Mouse (Mus musculus) Patski (cell line): ENCODE results near the gene Rilpl1. TPM values are rescaled to one million over a fixed set of nuclear protein-coding genes. Genes with fewer than 3 reads are reported as not detected.
"Not testable (repeated sequence)": the region's sequence is repeated elsewhere in the genome, so short reads cannot be mapped to it uniquely, and the experiment has no call there.

Experiments
- ATAC-seq: fragments of 100-300 bp; one replicate; pipeline ENCODE4 v1.8.0; 2021
- CTCF ChIA-PET: fragments of 350-600 bp; sonication (Branson Sonifier 250); formaldehyde crosslinking; loops from one replicate; lab custom pipeline; 2022; ENCODE audit warnings: inconsistent platforms; lab: Charles Lee
- POLR2A ChIA-PET: fragments of 350-600 bp; sonication (Branson Sonifier 250); formaldehyde crosslinking; loops from one replicate; lab custom pipeline; 2022; ENCODE audit warnings: antibody characterized with exemption, inconsistent platforms; lab: Charles Lee
- DNase-seq: peaks from one replicate; pipeline ENCODE4 v3.0.0-alpha.2; 2011; ENCODE audit warnings: low read depth, low spot score
- H3K27me3 ChIP-seq: fragments of 371-371 bp; one replicate; pipeline ENCODE4 v1.5.1; 2021
- CTCF ChIP-seq: fragments of 100-300 bp; IDR thresholded peaks from one replicate; pipeline ENCODE4 v1.5.1; 2021
- in situ Hi-C: fragments of 300-500 bp; cut with MboI; formaldehyde crosslinking; loops from 3 replicates; pipeline ENCODE4 v1.11.1; 2018; ENCODE audit warnings: low pct_unique_long_range_greater_than_20kb, mixed read lengths
- polyA plus RNA-seq: library from polyadenylated mRNA; unstranded; gene quantifications from one replicate; pipeline ENCODE4 v1.2.3, GENCODE M21; 2021

Rilpl1 gene
- polyA plus RNA-seq, 1 experiment from 2014 or later = 98.2 TPM

DNA sequence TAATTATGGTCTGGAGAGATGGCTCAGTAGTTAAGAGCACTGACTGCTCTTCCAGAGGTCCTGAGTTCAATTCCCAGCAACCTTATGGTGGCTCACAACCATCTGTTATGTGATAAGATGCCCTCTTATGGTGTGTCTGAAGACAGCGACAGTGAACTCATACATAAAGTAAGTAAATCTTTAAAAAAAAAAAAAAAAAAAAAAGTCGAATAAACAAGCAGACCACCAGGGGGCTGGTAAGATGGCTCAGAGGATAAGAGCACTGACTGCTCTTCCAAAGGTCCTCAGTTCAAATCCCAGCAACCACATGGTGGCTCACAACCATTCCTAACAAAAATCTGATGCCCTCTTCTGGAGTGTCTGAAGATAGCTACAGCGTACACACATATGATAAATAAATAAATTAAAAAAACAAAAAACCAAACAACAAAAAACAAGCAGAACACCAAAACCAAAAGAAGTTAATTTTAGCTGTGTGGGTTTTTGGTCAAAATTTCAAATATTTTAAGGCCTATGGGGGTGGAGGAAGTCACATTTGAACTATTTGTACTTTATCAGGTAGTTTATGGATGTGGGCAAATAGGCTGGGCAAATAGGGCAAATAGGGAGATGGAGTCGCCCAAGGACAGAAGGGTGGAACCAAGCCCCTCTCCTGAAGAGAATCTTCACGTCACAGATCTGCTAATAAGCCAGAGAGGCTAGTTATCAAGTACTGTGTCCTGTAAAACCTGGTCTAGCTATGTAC lies 20.3 kb upstream of the Rilpl1 start:
- in situ Hi-C loops, DNase-seq, H3K27me3 ChIP-seq, ATAC-seq: not testable (repeated sequence)
- peak; percentile 46 for TF ChIP-seq CTCF
- CTCF ChIA-PET = interaction anchor here (0.8 to 5.7 kb wide), 6 partner anchors 10 to 117 kb away, joined by 3 to 30 read pairs (median 4); no protein-coding TSS in a partner anchor
- POLR2A ChIA-PET = interaction anchor here (0.6 to 2.0 kb wide), 4 partner anchors 9 to 121 kb away, joined by 3 to 6 read pairs (median 4); no protein-coding TSS in a partner anchor

DNA sequence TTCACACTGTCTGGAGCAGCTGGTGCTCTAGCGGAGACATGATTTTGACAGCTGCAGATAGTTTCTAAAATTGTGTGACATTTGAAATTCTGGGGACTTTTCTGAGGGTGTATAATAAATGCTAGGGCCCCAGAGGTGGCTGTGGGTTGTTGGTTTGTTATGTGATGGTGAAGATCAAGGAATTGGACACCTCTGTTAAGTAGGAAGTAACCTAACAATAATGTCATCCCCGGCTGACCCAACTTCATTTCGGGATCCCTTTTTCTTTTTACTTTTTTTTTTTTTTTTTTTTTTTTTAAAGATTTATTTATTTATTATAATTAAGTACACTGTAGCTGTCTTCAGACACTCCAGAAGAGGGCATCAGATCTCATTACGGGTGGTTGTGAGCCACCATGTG lies 19.5 kb upstream of the Rilpl1 start:
- POLR2A ChIA-PET = interaction anchor here (2.0 kb wide), 1 partner anchor 120 kb away, joined by 6 read pairs; no protein-coding TSS in a partner anchor
- H3K27me3 ChIP-seq, CTCF ChIA-PET, in situ Hi-C loops, ATAC-seq, DNase-seq: not testable (repeated sequence)

DNA sequence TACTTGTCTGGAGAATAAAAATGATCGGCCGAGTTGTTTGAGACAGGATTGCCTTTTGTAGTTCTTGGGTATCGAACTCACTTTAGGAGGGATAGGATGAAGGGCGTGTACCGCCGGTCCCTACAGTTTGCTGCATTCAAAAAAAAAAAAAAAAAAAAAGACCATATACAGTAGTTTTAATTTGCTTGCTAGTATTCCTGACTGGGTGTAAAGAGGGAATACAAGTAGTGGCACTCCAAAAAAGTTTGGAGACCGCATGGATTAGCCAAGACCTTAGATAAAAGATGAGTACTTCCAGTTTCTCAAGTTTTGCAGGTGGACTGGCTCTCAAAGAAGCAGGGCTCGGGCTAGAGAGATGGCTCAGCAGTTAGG lies 10.4 kb upstream of the Rilpl1 start:
- no peaks in the 10 kb centered on the region for H3K27me3 ChIP-seq
- POLR2A ChIA-PET = interaction anchor here (0.7 to 1.0 kb wide), 6 partner anchors 11 to 1568 kb away, joined by 3 to 6 read pairs (median 4); partner anchors contain the start of gene Ddx55
- ATAC-seq (no peak), DNase-seq (no peak)
- in situ Hi-C loops = no loop called here
- CTCF ChIA-PET = interaction anchor here (0.7 kb wide), 1 partner anchor 36 kb away, joined by 4 read pairs; no protein-coding TSS in a partner anchor
- TF ChIP-seq CTCF = no peak

DNA sequence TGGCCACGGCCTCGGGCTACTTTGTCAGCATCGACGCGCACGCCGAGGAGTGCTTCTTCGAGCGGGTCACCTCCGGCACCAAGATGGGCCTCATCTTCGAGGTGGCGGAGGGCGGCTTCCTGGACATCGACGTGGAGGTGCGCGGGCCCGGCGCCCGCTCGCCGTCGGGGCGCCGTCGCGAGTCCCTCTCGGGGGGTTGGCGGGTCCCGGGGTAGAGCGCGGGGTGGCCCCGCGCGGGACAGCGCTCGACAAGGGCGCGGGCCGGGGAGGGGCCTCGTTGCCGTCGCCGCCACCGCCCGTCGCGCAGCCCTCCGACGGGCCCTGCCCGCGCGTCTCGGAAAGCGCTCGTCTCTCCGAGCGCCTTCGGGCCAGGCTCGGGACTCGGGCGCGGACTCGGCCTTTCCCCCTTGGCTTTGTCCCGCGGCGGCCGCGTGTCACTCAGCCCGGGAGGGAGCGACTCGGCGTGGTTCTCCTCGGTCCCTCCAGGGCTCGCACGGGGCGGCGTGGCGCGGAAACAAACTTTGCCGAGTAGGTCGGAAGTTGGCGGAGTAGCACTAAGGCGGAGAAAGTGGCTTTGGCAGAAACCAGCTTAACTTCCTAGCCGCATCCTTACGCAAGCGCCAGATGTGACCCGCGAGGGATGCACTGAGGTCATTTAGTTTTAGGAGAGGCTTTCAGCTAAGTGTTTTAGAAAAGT lies 9.9 kb upstream of the Rilpl1 start:
- TF ChIP-seq CTCF = no peak
- DNase-seq (no peak), ATAC-seq (peak; percentile 52)
- in situ Hi-C loops = no loop called here
- no peaks in the 10 kb centered on the region for H3K27me3 ChIP-seq
- ChIA-PET CTCF (interaction anchor here (0.7 kb wide), 1 partner anchor 35 kb away, joined by 4 read pairs; no protein-coding TSS in a partner anchor), POLR2A (interaction anchor here (0.7 to 0.9 kb wide), 5 partner anchors 14 to 1567 kb away, joined by 3 to 6 read pairs (median 4); no protein-coding TSS in a partner anchor)

DNA sequence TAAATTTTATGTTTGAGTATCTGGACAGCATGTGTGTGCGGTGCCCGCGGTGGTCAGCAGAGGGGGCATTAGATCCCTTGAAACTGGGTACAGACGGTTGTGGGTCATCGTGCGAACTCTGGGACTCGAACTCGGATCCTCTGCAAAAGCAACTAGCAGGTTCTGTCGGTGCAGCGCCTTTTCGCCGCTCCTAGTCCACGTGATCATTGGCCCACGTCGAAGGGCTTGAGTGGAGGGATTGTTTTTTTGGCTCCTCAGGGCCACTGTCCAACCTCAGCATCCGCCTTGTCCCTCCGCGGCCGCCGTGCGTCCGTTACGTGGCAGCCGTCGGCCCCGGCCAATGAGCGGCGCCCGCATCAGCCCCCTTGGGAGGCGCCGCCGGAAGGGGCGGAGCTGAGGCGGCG lies 9.2 kb upstream of the Rilpl1 start, which contains the start of gene Tmed2:
TSS of gene Tmed2 (plus strand) at position 313 of the 404 bp plus-strand sequence.
- H3K27me3 ChIP-seq = no peaks in the 10 kb centered on the region
- TF ChIP-seq CTCF = peak; percentile 50
- POLR2A ChIA-PET = no interaction called here
- peak; percentile 72 for DNase-seq
- peak; percentile 91 for ATAC-seq
- CTCF ChIA-PET = interaction anchor here (1.0 kb wide), 1 partner anchor 108 kb away, joined by 3 read pairs; no protein-coding TSS in a partner anchor
- in situ Hi-C loops = no loop called here

DNA sequence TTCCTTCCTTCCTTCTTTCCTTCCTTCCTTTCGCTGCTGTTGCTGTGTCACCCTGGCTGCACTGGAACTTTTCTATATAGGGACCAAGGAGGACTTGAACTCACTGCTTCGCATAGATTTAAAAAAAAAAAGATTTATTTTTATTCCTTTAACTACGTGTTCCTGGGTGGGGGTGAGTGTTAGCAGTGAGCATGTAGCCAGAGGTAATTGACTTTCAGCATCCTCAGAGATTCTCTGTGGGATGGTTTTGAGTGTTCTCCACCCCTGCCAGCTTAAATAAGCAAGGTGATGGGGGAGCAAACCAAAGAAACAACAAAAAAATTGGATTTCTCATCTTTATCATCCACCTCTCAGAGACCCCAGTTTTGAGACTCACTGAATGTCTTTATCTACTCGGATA lies 8.7 kb upstream of the Rilpl1 start:
- CTCF ChIA-PET = interaction anchor here (1.0 to 1.7 kb wide), 3 partner anchors 12 to 108 kb away, joined by 3 to 31 read pairs (median 4); partner anchors contain the start of gene Kmt5a
- DNase-seq (no peak), ATAC-seq (no peak)
- POLR2A ChIA-PET = interaction anchor here (0.9 kb wide), 1 partner anchor 9 kb away, joined by 4 read pairs; the partner anchor contains the start of gene Rilpl1
- in situ Hi-C loops = no loop called here
- no peak for TF ChIP-seq CTCF
- no peaks in the 10 kb centered on the region for H3K27me3 ChIP-seq

DNA sequence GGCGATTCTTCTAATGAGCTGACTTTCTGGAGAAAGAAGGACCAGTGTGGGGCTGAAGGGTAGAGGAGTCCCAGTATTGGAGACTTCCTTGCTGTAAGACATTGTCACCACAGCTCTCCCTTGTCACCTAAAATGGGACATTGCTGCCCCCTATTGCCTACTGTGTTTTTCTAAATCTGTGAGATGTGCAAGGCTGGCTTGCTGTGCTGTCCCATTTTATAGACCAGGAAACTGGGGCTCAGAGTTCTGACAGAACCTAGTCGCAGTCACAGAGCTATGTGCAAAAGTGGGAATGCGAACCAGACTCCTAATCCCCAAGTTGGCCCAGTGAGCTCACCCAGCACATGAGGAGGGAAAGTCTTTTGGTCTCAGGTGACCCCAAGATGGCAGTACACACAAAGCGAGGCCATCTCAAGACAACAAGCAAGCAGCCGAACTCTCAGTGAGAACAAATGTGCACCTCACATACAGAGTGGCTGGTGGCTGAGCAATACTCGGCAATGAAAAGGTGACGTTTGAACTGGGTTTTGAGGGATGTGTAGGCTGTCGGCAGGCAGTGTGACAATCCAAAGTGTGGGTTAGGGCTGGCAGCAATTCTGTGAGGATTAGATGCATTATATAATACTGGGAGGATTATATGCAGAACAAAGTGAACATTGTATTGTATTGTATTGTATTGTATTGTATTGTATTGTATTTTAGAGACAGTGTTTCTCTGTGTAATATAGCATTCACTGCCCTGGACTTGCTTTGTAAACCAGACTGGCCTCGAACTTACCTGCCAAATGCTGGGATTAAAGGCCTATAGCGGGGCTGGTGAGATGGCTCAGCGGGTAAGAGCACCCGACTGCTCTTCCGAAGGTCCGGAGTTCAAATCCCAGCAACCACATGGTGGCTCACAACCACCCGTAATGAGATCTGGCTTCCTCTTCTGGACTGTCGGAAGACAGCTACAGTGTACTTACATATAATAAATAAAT lies 7.9 kb upstream of the Rilpl1 start:
- no peaks in the 10 kb centered on the region for H3K27me3 ChIP-seq
- no peak for TF ChIP-seq CTCF
- POLR2A ChIA-PET = interaction anchor here (0.6 to 1.3 kb wide), 6 partner anchors 8 to 107 kb away, joined by 3 to 4 read pairs (median 3); partner anchors contain the start of gene Rilpl1
- CTCF ChIA-PET = interaction anchor here (0.6 to 2.2 kb wide), 28 partner anchors 8 to 146 kb away, joined by 3 to 31 read pairs (median 4); partner anchors contain the start of genes Ddx55, Kmt5a, Rilpl2 and Sbno1
- in situ Hi-C loops = no loop called here
- no peak for DNase-seq
- ATAC-seq = no peak

DNA sequence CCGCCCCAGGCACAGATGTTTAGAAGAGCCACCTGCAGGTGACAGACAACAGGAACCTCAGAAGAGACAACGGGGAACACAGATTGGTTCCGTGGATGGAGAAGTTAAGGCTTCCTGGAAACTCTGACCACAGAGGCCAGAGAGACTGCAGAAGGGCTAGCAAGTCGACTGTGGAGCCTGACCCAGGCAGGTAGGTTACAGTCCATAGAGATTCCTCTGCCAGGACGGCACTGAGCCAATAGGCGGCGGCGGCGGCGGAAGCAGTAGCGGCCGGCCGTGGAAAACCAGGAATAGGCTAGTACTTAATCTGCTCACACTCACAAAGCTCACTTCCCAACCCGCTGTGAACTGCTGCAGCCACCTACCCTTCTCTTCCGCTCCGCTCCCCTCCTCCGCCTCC lies 5.6 kb upstream of the Rilpl1 start:
- TF ChIP-seq CTCF = no peak
- in situ Hi-C loops = no loop called here
- ChIA-PET POLR2A (interaction anchor here (1.0 kb wide), 1 partner anchor 41 kb away, joined by 4 read pairs; no protein-coding TSS in a partner anchor), CTCF (interaction anchor here (1.0 kb wide), 1 partner anchor 104 kb away, joined by 3 read pairs; no protein-coding TSS in a partner anchor)
- ATAC-seq = no peak
- no peak for DNase-seq
- no peaks in the 10 kb centered on the region for H3K27me3 ChIP-seq

DNA sequence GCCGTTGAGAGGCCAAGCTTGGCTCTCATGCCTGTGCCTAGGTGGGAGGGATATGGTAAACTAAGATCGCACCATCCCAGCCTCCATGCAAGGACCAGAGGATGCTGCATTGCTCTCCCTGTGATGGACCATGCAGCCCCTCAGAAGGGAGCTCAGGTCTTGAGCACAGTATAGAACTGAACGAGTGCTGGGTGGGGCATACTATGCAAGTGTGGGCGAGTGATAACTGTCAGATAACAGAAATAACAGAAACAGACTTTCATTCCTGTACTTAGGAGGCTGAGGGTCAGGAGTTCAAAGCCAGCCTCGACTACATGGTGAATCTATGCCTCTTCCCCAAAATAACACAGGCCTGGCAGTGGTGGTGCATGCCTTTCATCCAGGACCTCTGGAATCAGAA lies 3.8 kb upstream of the Rilpl1 start:
- TF ChIP-seq CTCF = no peak
- CTCF ChIA-PET = interaction anchor here (0.8 to 1.4 kb wide), 2 partner anchors 102 to 103 kb away, joined by 3 to 4 read pairs; no protein-coding TSS in a partner anchor
- ATAC-seq = no peak
- in situ Hi-C loops = no loop called here
- no peaks in the 10 kb centered on the region for H3K27me3 ChIP-seq
- POLR2A ChIA-PET = no interaction called here
- no peak for DNase-seq
